Mouse (Mus musculus) liver, embryonic 14.5 days (tissue): ENCODE measurements around the gene Taar4. TPM values are rescaled to one million over a fixed set of nuclear protein-coding genes. Genes with fewer than 3 reads are reported as not detected.

Source experiments
- ATAC-seq: fragments of 200-750 bp; cut with Nextera tagmentation; 2 replicates; pipeline ENCODE4 v1.8.0; 2017; ENCODE audit warnings: moderate number of reproducible peaks, mild to moderate bottlenecking, moderate library complexity; ENCODE audit not compliant: insufficient read depth
- DNase-seq, 3 experiments: peaks; one replicate each; pipeline ENCODE4 v3.0.0-alpha.2; 2012 to 2013; ENCODE audit warnings: low read depth in 3 of 3, low spot score in 3 of 3
- H3K27ac ChIP-seq: fragments of 300-500 bp; sonication (generic); 2 replicates; pipeline ENCODE4 v1.5.1; 2014; ENCODE audit warnings: moderate library complexity, mild to moderate bottlenecking, control low read depth, inconsistent platforms
- H3K27me3 ChIP-seq: fragments of 300-500 bp; sonication (generic); 2 replicates; pipeline ENCODE4 v1.6.1; 2014; ENCODE audit warnings: mild to moderate bottlenecking, low read length, moderate library complexity; ENCODE audit not compliant: control insufficient read depth, insufficient read depth
- H3K36me3 ChIP-seq: fragments of 300-500 bp; sonication (generic); replicated peaks from 2 replicates; pipeline ENCODE4 v1.6.1; 2014; ENCODE audit warnings: low read depth; ENCODE audit not compliant: control insufficient read depth, insufficient read depth
- H3K4me1 ChIP-seq, 2 experiments: fragments of 200-500 bp in 1 of 2; fragments of 300-500 bp in 1 of 2; sonication (generic) in 1 of 2; replicated peaks; 2 replicates each; pipeline ENCODE4 v1.6.1; 2012 to 2014; ENCODE audit warnings: antibody characterized with exemption in 1 of 2, inconsistent platforms in 1 of 2, low read length in 1 of 2; ENCODE audit not compliant: control insufficient read depth in 2 of 2, insufficient read depth in 2 of 2
- H3K4me2 ChIP-seq: fragments of 300-500 bp; sonication (generic); 2 replicates; pipeline ENCODE4 v1.6.1; 2014; ENCODE audit warnings: low read depth, mild to moderate bottlenecking, control low read depth, moderate library complexity
- H3K4me3 ChIP-seq, 2 experiments: fragments of 200-500 bp in 1 of 2; fragments of 300-500 bp in 1 of 2; sonication (generic) in 1 of 2; 2 replicates each; pipeline ENCODE4 v1.5.1; 2012 to 2014; ENCODE audit warnings: low read depth in 2 of 2, low read length in 2 of 2, mild to moderate bottlenecking in 2 of 2, control low read depth in 1 of 2, inconsistent platforms in 1 of 2, moderate library complexity in 1 of 2; ENCODE audit not compliant: insufficient read depth in 1 of 2
- H3K9ac ChIP-seq: fragments of 300-500 bp; sonication (generic); replicated peaks from 2 replicates; pipeline ENCODE4 v1.6.1; 2014; ENCODE audit warnings: mild to moderate bottlenecking, control low read depth, moderate library complexity
- H3K9me3 ChIP-seq: fragments of 300-500 bp; sonication (generic); 2 replicates; pipeline ENCODE4 v1.6.1; 2016; ENCODE audit warnings: low read length, mixed read lengths; ENCODE audit not compliant: control insufficient read depth
- CTCF ChIP-seq: IDR thresholded peaks from 2 replicates; pipeline ENCODE4 v1.5.1; 2016; ENCODE audit warnings: antibody characterized with exemption, low read depth, control low read depth
- EP300 ChIP-seq: IDR thresholded peaks from 2 replicates; pipeline ENCODE4 v1.6.1; 2016; ENCODE audit warnings: antibody characterized with exemption, low read depth
- WGBS: fragments of 180-500 bp; shearing (Covaris S2); extraction: QIAGEN DNeasy Blood & Tissue Kit; methylation state at CpG from one replicate; pipeline ENCODE4 v1.1.7; 2014; ENCODE audit not compliant: insufficient replicate concordance; 5-methylcytosine and 5-hydroxymethylcytosine counted together
- polyA plus RNA-seq, 2 experiments: library from polyadenylated mRNA; depleted of rRNA in 1 of 2; stranded (reverse) in 1 of 2; unstranded in 1 of 2; fragments of >200 nt; fragmentation: Nextera tagmentation in 1 of 2; extraction: Ambion mirVana in 1 of 2; gene quantifications; 2 replicates each; pipeline versions ENCODE4 v1.2.1 to v1.2.3; 2012 to 2014

Gene Taar4
- polyA plus RNA-seq, 2 experiments: not detected

- TF ChIP-seq EP300: no peak
- no peak for TF ChIP-seq CTCF
- Histone ChIP-seq H3K27ac (no peak overlapping the region), H3K4me2 (no peak overlapping the region), H3K36me3 (no peaks in the 10 kb centered on the region), H3K4me3 (no peak overlapping the region), H3K4me1 (no peaks in the 10 kb centered on the region), H3K9me3 (no peaks in the 10 kb centered on the region), H3K9ac (no peak overlapping the region), H3K27me3 (no peaks in the 10 kb centered on the region)
- no peak for ATAC-seq
- 47% methylated on average over 3 of the region's 3 CpGs for WGBS
- no peak for DNase-seq
Observed at GRCm38 (mm10) chr10:23959071-23959470, 1.2 kb upstream of the Taar4 start.

DNA sequence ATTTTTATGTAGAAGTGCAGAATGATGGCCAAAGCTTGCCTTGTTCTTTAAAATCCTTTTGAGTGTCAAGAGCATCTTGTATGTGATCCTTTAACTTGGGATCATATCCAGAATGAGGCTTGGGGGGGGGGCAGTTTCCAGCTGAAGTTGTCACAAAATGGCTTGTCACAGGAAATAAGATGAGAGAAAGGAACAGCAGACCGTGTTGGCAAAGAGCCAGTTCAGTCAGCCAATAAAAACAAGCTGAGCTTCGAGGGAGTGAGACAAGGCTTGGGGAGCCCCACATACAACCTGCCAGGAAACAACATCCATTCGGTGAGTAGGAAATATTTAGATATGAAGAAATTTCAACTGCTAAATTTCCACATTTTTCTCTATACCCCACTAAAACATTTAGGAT is 3.1 kb downstream of the Taar4 start:
- Histone ChIP-seq H3K36me3 (no peaks in the 10 kb centered on the region), H3K9ac (no peak overlapping the region), H3K4me3 (no peak overlapping the region), H3K4me1 (no peaks in the 10 kb centered on the region), H3K4me2 (no peak overlapping the region), H3K27ac (no peak overlapping the region), H3K9me3 (no peaks in the 10 kb centered on the region), H3K27me3 (no peaks in the 10 kb centered on the region)
- WGBS: 38% methylated on average over 3 of the region's 3 CpGs
- DNase-seq: no peak
- no peak for ATAC-seq
- TF ChIP-seq EP300: no peak
- TF ChIP-seq CTCF: no peak

GRCm38 (mm10) chr10:23964921-23965610 is 4.8 kb downstream of the Taar4 start:
- 63% methylated on average over 6 of the region's 6 CpGs for WGBS
- Histone ChIP-seq H3K27me3 (no peaks in the 10 kb centered on the region), H3K4me2 (no peak overlapping the region), H3K4me1 (no peaks in the 10 kb centered on the region), H3K4me3 (no peak overlapping the region), H3K9ac (no peak overlapping the region), H3K9me3 (no peaks in the 10 kb centered on the region), H3K36me3 (no peaks in the 10 kb centered on the region), H3K27ac (no peak overlapping the region)
- no peak for TF ChIP-seq EP300
- DNase-seq (no peak), ATAC-seq (no peak)

- no peak within 1 kb of the TSS for H3K27ac ChIP-seq
- no peaks in the 10 kb centered on the region for H3K9me3 ChIP-seq
- no peak within 1 kb of the TSS for H3K4me3 ChIP-seq
- no peak within 1 kb of the TSS for H3K4me2 ChIP-seq
- ATAC-seq: no peak
- H3K4me1 ChIP-seq: no peaks in the 10 kb centered on the region
- no peaks in the 10 kb centered on the region for H3K27me3 ChIP-seq
- 69% methylated on average over 11 of the region's 11 CpGs for WGBS
- H3K9ac ChIP-seq: no peak within 1 kb of the TSS
- H3K36me3 ChIP-seq: no peaks in the 10 kb centered on the region
- DNase-seq: no peak
- TF ChIP-seq CTCF (no peak), EP300 (no peak)
Observed at GRCm38 (mm10) chr10:23970656-23971165, 10.4 kb downstream of the Taar4 start, which contains the start of gene Taar5. Gene Taar5, plus strand, starts transcription at chr10:23970706.

DNA sequence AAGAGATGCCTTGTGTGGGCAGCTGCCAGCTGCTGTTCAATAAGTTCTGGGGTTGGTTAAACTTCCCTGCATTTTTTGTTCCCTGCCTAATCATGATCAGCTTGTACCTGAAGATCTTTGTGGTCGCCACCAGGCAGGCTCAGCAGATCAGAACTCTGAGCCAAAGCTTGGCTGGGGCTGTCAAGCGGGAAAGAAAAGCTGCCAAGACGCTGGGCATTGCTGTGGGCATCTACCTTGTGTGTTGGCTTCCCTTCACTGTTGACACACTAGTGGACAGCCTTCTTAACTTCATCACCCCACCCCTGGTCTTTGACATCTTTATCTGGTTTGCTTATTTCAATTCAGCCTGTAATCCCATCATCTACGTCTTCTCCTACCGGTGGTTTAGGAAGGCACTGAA is 11.0 kb downstream of the Taar4 start:
- Histone ChIP-seq H3K9me3 (no peaks in the 10 kb centered on the region), H3K27ac (no peak overlapping the region), H3K4me2 (no peak overlapping the region), H3K4me1 (no peaks in the 10 kb centered on the region), H3K27me3 (no peaks in the 10 kb centered on the region), H3K4me3 (no peak overlapping the region), H3K9ac (no peak overlapping the region), H3K36me3 (no peaks in the 10 kb centered on the region)
- no peak for DNase-seq
- no peak for TF ChIP-seq EP300
- no peak for TF ChIP-seq CTCF
- WGBS: 64% methylated on average over 5 of the region's 5 CpGs
- no peak for ATAC-seq
